Mouse (Mus musculus) retina, postnatal 1 day (tissue): ENCODE data around the gene Gm4969.
A peak's percentile ranks its signal among the peaks of the same experiment; 100 is the strongest.
"Not testable (repeated sequence)": the region's sequence is repeated elsewhere in the genome, so short reads cannot be mapped to it uniquely, and the experiment has no call there.

Source experiments
- DNase-seq: peaks from one replicate; pipeline ENCODE4 v3.0.0-alpha.2; 2012

Gene Gm4969

GRCm38 (mm10) chr7:19092381-19093173 lies 25.6 kb downstream of the Gm4969 start:
- peak; percentile 91 for DNase-seq

DNA sequence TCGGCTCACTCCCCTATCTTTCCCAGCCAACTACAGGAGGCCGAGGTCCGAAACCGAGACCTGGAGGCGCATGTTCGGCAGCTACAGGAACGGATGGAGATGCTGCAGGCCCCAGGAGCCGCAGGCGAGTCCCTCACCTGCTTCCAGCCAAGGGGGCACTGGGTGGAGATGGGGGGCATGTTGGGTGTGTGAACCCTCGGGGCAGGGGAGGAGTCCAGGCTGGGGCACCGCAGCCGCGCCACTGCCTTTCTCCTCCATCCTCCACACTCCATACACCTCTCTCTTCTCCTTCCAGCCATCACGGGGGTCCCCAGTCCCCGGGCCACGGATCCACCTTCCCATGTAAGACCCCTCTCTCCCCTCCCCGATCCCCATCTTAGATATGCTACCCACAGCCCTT lies 26.3 kb downstream of the Gm4969 start:
- DNase-seq: no peak

DNA sequence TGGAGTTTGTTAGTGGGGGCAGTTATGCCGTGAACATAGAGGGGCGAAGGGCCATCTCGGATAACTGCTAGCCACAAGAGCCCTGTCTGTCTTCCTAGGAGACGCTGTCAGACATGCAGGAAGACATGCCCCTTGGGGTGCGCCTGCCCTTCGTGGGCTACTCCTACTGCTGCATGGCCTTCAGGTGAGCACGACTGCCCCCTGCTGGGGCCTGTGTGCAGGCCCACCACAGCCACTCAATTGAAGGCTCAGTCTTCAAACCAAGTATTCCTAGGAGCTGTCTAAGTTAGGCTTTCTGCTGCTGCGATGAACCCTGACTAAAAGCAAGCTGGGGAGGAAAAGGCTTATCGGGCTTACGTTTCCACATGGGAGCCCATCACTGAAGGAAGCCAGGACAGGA lies 29.4 kb downstream of the Gm4969 start:
- DNase-seq: peak; percentile 73

DNA sequence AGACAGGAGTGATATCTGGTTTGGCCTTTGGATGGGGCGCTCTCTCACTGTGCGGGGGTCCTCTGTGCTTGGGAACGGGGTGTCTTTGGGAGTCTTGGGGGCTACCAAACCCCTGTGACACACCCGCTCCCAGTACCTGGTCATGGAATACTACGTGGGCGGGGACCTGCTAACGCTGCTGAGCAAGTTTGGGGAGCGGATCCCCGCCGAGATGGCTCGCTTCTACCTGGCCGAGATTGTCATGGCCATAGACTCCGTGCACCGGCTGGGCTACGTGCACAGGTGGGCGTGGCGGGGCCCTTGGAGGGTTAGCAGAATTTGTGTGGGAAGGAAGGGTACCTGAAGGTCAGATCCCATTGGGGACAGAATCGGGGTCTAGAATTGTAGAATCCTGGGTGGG lies 31.4 kb downstream of the Gm4969 start:
- no peak for DNase-seq

- DNase-seq: peak; percentile 43
These were observed 32.1 kb downstream of the Gm4969 start for GRCm38 (mm10) chr7:19086042-19086441.

DNA sequence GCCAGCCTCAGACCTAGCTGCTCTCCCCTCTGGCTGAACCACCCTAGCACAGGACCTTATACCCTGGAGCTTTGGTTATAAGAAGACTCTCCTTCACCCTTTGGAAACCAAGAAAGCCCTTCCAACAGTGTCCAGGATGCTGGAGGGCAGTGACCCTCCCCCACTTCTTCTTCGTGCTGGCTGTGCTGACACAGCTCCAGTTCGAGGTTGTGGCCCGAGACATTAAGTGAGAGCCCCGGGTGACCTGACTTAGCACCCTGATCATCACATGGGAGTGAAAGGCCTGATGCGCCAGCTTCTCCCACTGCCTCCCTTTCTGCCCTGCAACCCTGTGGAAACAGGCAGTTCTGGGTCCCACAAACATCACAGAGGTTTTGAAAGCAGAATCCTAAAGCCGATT lies 32.7 kb downstream of the Gm4969 start:
- DNase-seq: no peak

DNA sequence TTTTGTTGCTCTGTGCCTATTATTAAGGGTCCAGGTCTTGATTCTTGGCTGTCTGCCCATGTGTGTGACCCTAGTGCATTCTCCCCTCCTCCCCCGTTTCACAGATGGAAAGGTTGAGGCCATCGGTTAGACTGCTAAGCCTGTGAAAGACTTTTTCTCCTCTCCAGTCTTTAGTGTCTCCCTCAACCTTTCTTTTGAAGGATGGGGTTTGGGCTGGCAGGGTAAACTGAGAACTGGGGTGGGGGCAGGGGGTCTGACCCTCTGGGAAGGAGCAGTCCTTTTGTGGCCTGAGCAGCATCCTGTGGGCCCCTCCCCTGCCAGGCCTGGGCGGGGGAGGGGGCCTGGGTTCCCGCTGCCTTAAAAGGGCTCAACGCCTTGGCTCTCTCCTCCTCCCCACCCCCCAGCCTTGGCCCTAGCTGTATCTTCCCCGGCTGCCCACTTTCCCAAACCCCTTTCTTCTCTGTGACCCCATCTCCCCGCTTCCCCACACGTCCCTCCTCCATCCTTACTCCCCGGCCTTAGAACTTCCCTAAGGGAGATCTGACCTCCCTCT lies 33.2 kb downstream of the Gm4969 start:
- no peak for DNase-seq

- DNase-seq: no peak
These were observed 33.8 kb downstream of the Gm4969 start for GRCm38 (mm10) chr7:19084277-19084771.

DNA sequence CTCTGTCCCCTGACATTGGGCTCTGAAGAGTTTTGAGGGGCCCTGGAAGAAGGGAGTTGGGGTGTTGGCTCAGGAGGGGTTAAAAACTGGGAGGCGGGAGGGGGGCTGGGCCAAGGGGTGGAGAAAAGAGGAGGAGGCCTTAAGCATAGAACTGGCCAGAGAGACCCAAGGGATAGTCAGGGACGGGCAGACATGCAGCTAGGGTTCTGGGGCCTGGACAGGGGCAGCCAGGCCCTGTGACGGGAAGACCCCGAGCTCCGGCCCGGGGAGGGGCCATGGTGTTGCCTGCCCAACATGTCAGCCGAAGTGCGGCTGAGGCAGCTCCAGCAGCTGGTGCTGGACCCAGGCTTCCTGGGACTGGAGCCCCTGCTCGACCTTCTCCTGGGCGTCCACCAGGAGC lies 34.5 kb downstream of the Gm4969 start, which contains the start of gene Dmpk:
Gene Dmpk, plus strand, starts transcription at position 149 of the 400 bp plus-strand sequence.
- DNase-seq: no peak

- DNase-seq: no peak
These were observed 35.1 kb downstream of the Gm4969 start for GRCm38 (mm10) chr7:19083096-19083495.

DNA sequence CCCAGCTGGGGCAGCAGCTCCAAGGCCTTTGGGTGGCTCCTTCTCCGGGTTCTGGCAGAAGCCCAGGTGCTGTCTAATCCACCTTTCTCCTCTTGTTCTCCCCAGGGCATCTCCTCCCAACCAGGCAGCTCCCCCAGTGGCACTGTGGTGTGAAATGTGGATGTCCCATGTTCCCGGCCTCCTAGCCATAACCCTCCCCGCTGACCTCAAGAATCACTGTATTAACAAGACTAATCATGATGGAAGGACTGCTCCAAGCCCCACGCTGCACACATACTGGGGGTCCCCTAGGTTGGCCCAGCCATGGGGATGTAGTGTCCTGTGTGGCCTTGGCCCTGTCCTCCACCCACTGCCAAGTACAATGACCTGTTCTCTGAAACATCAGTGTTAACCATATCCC lies 36.0 kb downstream of the Gm4969 start:
- DNase-seq: no peak

DNA sequence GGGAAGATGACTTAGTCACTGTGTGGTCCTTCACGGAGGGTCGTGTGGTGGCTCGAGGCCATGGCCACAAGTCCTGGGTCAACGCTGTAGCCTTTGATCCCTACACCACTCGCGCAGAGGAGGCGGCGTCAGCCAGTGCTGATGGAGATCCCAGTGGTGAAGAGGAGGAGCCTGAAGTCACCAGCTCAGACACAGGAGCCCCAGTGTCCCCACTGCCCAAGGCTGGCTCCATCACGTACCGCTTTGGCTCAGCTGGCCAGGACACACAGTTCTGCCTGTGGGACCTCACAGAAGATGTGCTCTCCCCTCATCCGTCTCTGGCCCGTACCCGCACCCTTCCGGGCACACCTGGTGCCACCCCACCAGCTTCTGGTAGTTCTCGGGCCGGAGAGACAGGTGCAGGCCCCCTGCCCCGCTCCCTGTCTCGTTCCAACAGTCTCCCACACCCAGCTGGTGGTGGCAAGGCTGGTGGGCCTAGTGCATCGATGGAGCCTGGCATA lies 37.7 kb downstream of the Gm4969 start:
- no peak for DNase-seq

DNA sequence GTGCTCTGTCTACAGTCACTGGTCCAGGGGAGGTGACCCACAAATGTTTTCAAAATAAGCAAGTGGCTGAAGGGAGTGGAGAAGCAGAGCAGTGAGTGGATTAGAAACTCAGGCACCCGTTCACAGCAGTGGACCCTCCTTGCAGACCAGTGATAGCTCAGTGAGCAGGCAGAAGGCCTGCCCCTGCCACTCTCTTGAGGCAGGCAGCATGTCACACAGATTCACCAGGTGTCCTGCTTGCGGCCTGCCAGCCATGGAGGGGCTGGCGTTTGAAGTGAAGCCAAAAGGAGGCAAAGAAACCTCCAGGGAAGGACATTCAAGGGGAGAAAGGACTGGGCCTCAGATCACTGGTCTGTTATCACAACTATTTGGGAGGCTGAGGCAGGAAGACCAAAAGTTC lies 39.4 kb downstream of the Gm4969 start:
- no peak for DNase-seq

DNA sequence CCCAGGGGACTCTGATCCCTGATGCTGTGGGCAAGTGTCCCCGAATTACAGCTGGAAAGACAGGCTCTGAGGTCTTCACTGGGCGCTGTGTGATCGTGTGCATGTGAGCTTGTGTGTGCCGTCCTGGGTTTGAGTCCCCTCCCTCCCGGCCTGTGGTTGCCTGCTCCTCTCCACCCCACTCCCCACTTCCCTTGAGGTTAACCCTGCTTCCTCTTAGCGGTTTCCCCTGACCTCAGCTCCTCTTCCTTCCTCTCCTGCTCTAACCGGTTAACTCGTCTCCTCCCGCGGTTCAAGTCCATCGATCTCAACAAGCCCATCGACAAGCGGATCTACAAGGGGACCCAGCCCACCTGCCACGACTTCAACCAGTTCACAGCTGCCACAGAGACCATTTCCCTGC lies 40.4 kb downstream of the Gm4969 start:
- no peak for DNase-seq

DNA sequence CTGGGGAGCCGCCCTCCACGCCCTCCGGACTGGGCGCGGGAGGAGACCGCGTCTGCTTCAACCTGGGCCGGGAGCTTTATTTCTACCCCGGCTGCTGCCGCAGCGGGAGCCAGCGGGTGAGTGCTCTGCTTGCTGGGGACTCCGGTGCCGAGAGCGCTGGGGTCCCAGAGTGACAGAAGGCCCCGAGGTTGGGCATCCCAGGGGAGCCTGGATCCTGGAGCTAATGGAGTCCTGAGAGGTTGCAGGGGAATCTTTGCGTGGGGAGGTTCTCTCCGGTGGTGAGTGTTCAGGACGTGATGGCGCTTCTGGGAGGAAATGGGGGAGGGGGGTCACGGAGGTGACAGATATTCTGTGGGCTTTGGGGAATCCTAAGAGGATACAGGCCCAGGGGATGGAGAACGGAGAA lies 41.6 kb downstream of the Gm4969 start:
- peak; percentile 36 for DNase-seq

GRCm38 (mm10) chr7:19075723-19076585 lies 42.2 kb downstream of the Gm4969 start, which contains the start of gene Dmwd:
Gene Dmwd (plus strand): TSS chr7:19076227.
- DNase-seq: peak; percentile 100

GRCm38 (mm10) chr7:19075231-19075630 lies 42.9 kb downstream of the Gm4969 start:
- DNase-seq: no peak

GRCm38 (mm10) chr7:19074494-19074893 lies 43.7 kb downstream of the Gm4969 start:
- no peak for DNase-seq

DNA sequence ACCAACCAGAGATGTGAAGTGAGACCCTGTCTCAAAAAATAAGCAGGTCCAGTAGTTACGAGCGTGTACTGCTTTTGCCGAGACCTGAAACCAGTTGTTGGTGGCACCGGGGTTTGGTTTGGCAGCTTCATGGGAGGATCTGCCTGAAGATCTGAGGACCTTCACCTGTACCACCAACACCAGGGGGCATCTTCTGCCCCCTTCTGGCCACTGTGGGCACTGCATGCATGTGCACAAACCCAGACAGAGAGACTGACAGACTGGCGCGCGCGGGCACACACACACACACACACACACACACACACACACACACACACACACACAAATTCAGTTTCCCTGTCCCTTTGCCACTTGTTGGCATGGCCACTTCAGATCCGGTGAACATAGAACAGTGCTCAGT lies 44.7 kb downstream of the Gm4969 start:
- peak; percentile 56 for DNase-seq

DNA sequence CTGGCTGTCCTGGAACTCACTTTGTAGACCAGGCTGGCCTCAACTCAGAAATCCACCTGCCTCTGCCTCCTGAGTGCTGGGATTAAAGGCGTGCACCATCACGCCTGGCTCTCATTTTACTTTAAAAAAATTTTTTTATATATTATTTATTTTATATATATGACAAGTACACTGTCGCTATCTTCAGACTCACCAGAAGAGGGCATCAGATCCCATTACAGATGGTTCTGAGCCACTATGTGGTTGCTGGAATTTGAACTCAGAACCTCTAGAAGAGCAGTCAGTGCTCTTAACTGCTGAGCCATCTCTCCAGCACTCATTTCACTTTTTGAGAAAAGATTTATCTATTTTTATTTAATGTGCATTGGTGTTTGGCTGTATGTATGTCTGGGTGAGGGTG lies 47.1 kb downstream of the Gm4969 start:
- DNase-seq: not testable (repeated sequence)

GRCm38 (mm10) chr7:19069500-19069899 lies 48.7 kb downstream of the Gm4969 start:
- DNase-seq: peak; percentile 45

- DNase-seq: peak; percentile 82
These were observed 49.5 kb downstream of the Gm4969 start for GRCm38 (mm10) chr7:19068707-19069106.

- DNase-seq: no peak
These were observed 50.2 kb downstream of the Gm4969 start for GRCm38 (mm10) chr7:19067935-19068334.
